Mouse (Mus musculus) frontal cortex, adult (tissue): ENCODE measurements at regions not wholly inside any gene's neighbourhood (a gene's known extent, or its start where the extent isn't known, plus 50 kb on each side); places are given as distances from the start of the nearest gene placed in this dataset.

Source experiments
- ATAC-seq: cut with Nextera tagmentation; 2 replicates; pipeline ENCODE4 v1.9.2; 2017; ENCODE audit warnings: mild to moderate bottlenecking, moderate library complexity, mixed read lengths; ENCODE audit not compliant: low TSS enrichment

- ATAC-seq = no peak
These were observed 1550.2 kb upstream of the Acvr2a start for GRCm38 (mm10) chr2:47263690-47264089.

- no peak for ATAC-seq
These were observed 1548.0 kb upstream of the Acvr2a start for GRCm38 (mm10) chr2:47265901-47266300.

- ATAC-seq = peak; percentile 67; the same call in 1 of the 2 replicates
These were observed 1518.4 kb upstream of the Acvr2a start for GRCm38 (mm10) chr2:47295546-47295945.

- ATAC-seq = no peak
These were observed 1511.9 kb upstream of the Acvr2a start for GRCm38 (mm10) chr2:47302056-47302455.

- ATAC-seq = no peak
These were observed 1483.3 kb upstream of the Acvr2a start for GRCm38 (mm10) chr2:47330574-47330973.

- no peak for ATAC-seq
These were observed 1479.3 kb upstream of the Acvr2a start for GRCm38 (mm10) chr2:47334406-47335113.

- no peak for ATAC-seq
These were observed 1450.4 kb upstream of the Acvr2a start for GRCm38 (mm10) chr2:47363476-47363875.

GRCm38 (mm10) chr2:47368296-47368695 is 1445.6 kb upstream of the Acvr2a start:
- ATAC-seq = no peak
